Mouse (Mus musculus) CH12.LX (cell line): ENCODE measurements at regions not wholly inside any gene's neighbourhood (a gene's known extent, or its start where the extent isn't known, plus 50 kb on each side); places are given as distances from the start of the nearest gene placed in this dataset.

Experiments
- DNase-seq: peaks from one replicate; pipeline ENCODE4 v3.0.0-alpha.2; 2013; ENCODE audit errors: extremely low read depth
- H3K27ac ChIP-seq: 2 replicates; pipeline ENCODE4 v1.5.1; 2012; ENCODE audit warnings: low read depth, mild to moderate bottlenecking, control low read depth, moderate library complexity; ENCODE audit not compliant: insufficient read depth
- H3K27me3 ChIP-seq: replicated peaks from 2 replicates; pipeline ENCODE3; 2012; ENCODE audit warnings: inconsistent platforms
- H3K36me3 ChIP-seq, 2 experiments: replicated peaks in 1 of 2; 2 replicates each; pipeline versions ENCODE3 to v1.6.1; 2012; ENCODE audit warnings: inconsistent platforms in 1 of 2, low read length in 1 of 2, mild to moderate bottlenecking in 1 of 2, mixed read lengths in 1 of 2, moderate library complexity in 1 of 2; ENCODE audit not compliant: control insufficient read depth in 1 of 2, insufficient read depth in 1 of 2
- H3K4me1 ChIP-seq, 2 experiments: 2 replicates each; pipeline ENCODE4 v1.6.1; 2012; ENCODE audit warnings: inconsistent platforms in 1 of 2, moderate library complexity in 1 of 2; ENCODE audit not compliant: insufficient read depth in 2 of 2, control insufficient read depth in 1 of 2
- H3K4me2 ChIP-seq: 2 replicates; pipeline ENCODE4 v1.6.1; 2012; ENCODE audit warnings: low read depth, mild to moderate bottlenecking, control low read depth; ENCODE audit not compliant: poor library complexity, insufficient read depth, severe bottlenecking
- H3K4me3 ChIP-seq, 3 experiments: fragments of 150-350 bp in 1 of 3; sonication (generic) in 1 of 3; replicated peaks in 1 of 3; 2 replicates each; pipeline versions ENCODE3 to v1.5.1; 2011 to 2012; ENCODE audit warnings: low read depth in 2 of 3, low read length in 2 of 3, mild to moderate bottlenecking in 2 of 3, moderate library complexity in 2 of 3, control low read depth in 1 of 3, improper control_type of control experiment in 1 of 3, inconsistent platforms in 1 of 3, mixed read lengths in 1 of 3; ENCODE audit not compliant: poor library complexity in 1 of 3
- H3K79me2 ChIP-seq: replicated peaks from 2 replicates; pipeline ENCODE4 v1.6.1; 2012; ENCODE audit warnings: mild to moderate bottlenecking, moderate library complexity; ENCODE audit not compliant: control insufficient read depth, poor library complexity, insufficient read depth, severe bottlenecking; ENCODE audit errors: extremely low read depth
- H3K9ac ChIP-seq: 2 replicates; pipeline ENCODE4 v1.6.1; 2012; ENCODE audit warnings: low read depth, mild to moderate bottlenecking, control low read depth, moderate library complexity; ENCODE audit not compliant: insufficient read depth
- H3K9me3 ChIP-seq: replicated peaks from 2 replicates; pipeline ENCODE3; 2012; ENCODE audit warnings: low read length, inconsistent platforms, mixed read lengths
- BHLHE40 ChIP-seq: IDR thresholded peaks from 2 replicates; pipeline ENCODE4 v1.6.1; 2011; ENCODE audit warnings: mild to moderate bottlenecking, low read depth, low read length, improper control_type of control experiment
- CHD1 ChIP-seq: IDR thresholded peaks from 2 replicates; pipeline ENCODE4 v1.6.1; 2012; ENCODE audit warnings: low read depth, low read length, improper control_type of control experiment, inconsistent platforms
- CTCF ChIP-seq, 2 experiments: IDR thresholded peaks in 1 of 2; conservative IDR thresholded peaks in 1 of 2; 2 replicates each; pipeline ENCODE4 v1.5.1; 2011 to 2012; ENCODE audit warnings: low read depth in 2 of 2, low read length in 2 of 2, improper control_type of control experiment in 1 of 2, inconsistent platforms in 1 of 2, mild to moderate bottlenecking in 1 of 2, moderate library complexity in 1 of 2
- E2F4 ChIP-seq: IDR thresholded peaks from 2 replicates; pipeline ENCODE4 v1.6.1; 2011; ENCODE audit warnings: low read depth, low read length, improper control_type of control experiment; ENCODE audit not compliant: insufficient replicate concordance
- ELF1 ChIP-seq: IDR thresholded peaks from 2 replicates; pipeline ENCODE4 v1.6.1; 2014; ENCODE audit warnings: low read depth, mild to moderate bottlenecking, inconsistent platforms, low read length, improper control_type of control experiment
- EP300 ChIP-seq: IDR thresholded peaks from 2 replicates; pipeline ENCODE4 v1.6.1; 2011; ENCODE audit warnings: low read length, improper control_type of control experiment
- ETS1 ChIP-seq: conservative IDR thresholded peaks from 2 replicates; pipeline ENCODE4 v1.6.1; 2012; ENCODE audit warnings: low read depth, mild to moderate bottlenecking, inconsistent platforms, low read length, improper control_type of control experiment, moderate library complexity
- GABPA ChIP-seq: IDR thresholded peaks from 2 replicates; pipeline ENCODE4 v1.6.1; 2012; ENCODE audit warnings: low read depth, low read length, improper control_type of control experiment, inconsistent platforms; ENCODE audit not compliant: insufficient replicate concordance
- HCFC1 ChIP-seq: IDR thresholded peaks from 2 replicates; pipeline ENCODE4 v1.6.1; 2012; ENCODE audit warnings: low read depth, mild to moderate bottlenecking, inconsistent platforms, low read length, improper control_type of control experiment
- JUN ChIP-seq: IDR thresholded peaks from 2 replicates; pipeline ENCODE4 v1.6.1; 2011; ENCODE audit warnings: low read depth, mild to moderate bottlenecking, low read length, improper control_type of control experiment, moderate library complexity; ENCODE audit not compliant: insufficient read depth
- JUND ChIP-seq: conservative IDR thresholded peaks from 2 replicates; pipeline ENCODE4 v1.6.1; 2011; ENCODE audit warnings: low read depth, low read length, improper control_type of control experiment
- KAT2A ChIP-seq: IDR thresholded peaks from 2 replicates; pipeline ENCODE4 v1.6.1; 2012; ENCODE audit warnings: low read length, improper control_type of control experiment, inconsistent platforms; ENCODE audit not compliant: insufficient replicate concordance
- MAFK ChIP-seq: IDR thresholded peaks from 2 replicates; pipeline ENCODE4 v1.6.1; 2011; ENCODE audit warnings: low read length, improper control_type of control experiment; ENCODE audit not compliant: insufficient replicate concordance
- MAX ChIP-seq: IDR thresholded peaks from 2 replicates; pipeline ENCODE4 v1.6.1; 2011; ENCODE audit warnings: low read length, improper control_type of control experiment
- MAZ ChIP-seq: IDR thresholded peaks from 2 replicates; pipeline ENCODE4 v1.6.1; 2012; ENCODE audit warnings: low read depth, mild to moderate bottlenecking, inconsistent platforms, low read length, improper control_type of control experiment, moderate library complexity
- MXI1 ChIP-seq: IDR thresholded peaks from 2 replicates; pipeline ENCODE4 v1.6.1; 2011; ENCODE audit warnings: mild to moderate bottlenecking, low read depth, low read length, improper control_type of control experiment
- MYC ChIP-seq: IDR thresholded peaks from 2 replicates; pipeline ENCODE4 v1.6.1; 2011; ENCODE audit warnings: low read depth, mild to moderate bottlenecking, improper control_type of control experiment, low read length
- NELFE ChIP-seq: IDR thresholded peaks from 2 replicates; pipeline ENCODE4 v1.6.1; 2011; ENCODE audit warnings: low read depth, low read length, improper control_type of control experiment
- NRF1 ChIP-seq: IDR thresholded peaks from 2 replicates; pipeline ENCODE4 v1.6.1; 2014; ENCODE audit warnings: low read depth, mild to moderate bottlenecking, inconsistent platforms, low read length, improper control_type of control experiment, moderate library complexity
- POLR2A ChIP-seq: IDR thresholded peaks from 2 replicates; pipeline ENCODE4 v1.6.1; 2011; ENCODE audit warnings: low read depth, mild to moderate bottlenecking, improper control_type of control experiment, low read length
- POLR2AphosphoS2 ChIP-seq: IDR thresholded peaks from 2 replicates; pipeline ENCODE4 v1.6.1; 2011; ENCODE audit warnings: low read depth, low read length, improper control_type of control experiment
- RAD21 ChIP-seq: IDR thresholded peaks from 2 replicates; pipeline ENCODE4 v1.6.1; 2011; ENCODE audit warnings: low read depth, mild to moderate bottlenecking, low read length, improper control_type of control experiment, moderate library complexity
- SMC3 ChIP-seq: IDR thresholded peaks from 2 replicates; pipeline ENCODE4 v1.6.1; 2011; ENCODE audit warnings: low read depth, low read length, improper control_type of control experiment
- TBP ChIP-seq: conservative IDR thresholded peaks from 2 replicates; pipeline ENCODE4 v1.6.1; 2011; ENCODE audit warnings: low read depth, low read length, improper control_type of control experiment
- TCF12 ChIP-seq: IDR thresholded peaks from 2 replicates; pipeline ENCODE4 v1.6.1; 2014; ENCODE audit warnings: low read depth, mild to moderate bottlenecking, inconsistent platforms, low read length, improper control_type of control experiment
- UBTF ChIP-seq: IDR thresholded peaks from 2 replicates; pipeline ENCODE4 v1.6.1; 2012; ENCODE audit warnings: low read depth, mild to moderate bottlenecking, inconsistent platforms, low read length, improper control_type of control experiment, moderate library complexity
- USF2 ChIP-seq: conservative IDR thresholded peaks from 2 replicates; pipeline ENCODE4 v1.6.1; 2011; ENCODE audit warnings: low read depth, low read length, improper control_type of control experiment
- ZC3H11A ChIP-seq: IDR thresholded peaks from 2 replicates; pipeline ENCODE4 v1.6.1; 2012; ENCODE audit warnings: low read depth, mild to moderate bottlenecking, inconsistent platforms, low read length, improper control_type of control experiment
- ZKSCAN1 ChIP-seq: IDR thresholded peaks from 2 replicates; pipeline ENCODE4 v1.6.1; 2012; ENCODE audit warnings: low read depth, inconsistent platforms, low read length, improper control_type of control experiment, borderline replicate concordance
- ZNF384 ChIP-seq: IDR thresholded peaks from 2 replicates; pipeline ENCODE4 v1.6.1; 2012; ENCODE audit warnings: low read depth, low read length, improper control_type of control experiment, inconsistent platforms
- dilution Hi-C: fragments of 300-500 bp; cut with MboI; formaldehyde crosslinking; loops from 2 replicates; pipeline ENCODE4 v1.14.3; 2020; ENCODE audit warnings: low sequenced_read_pairs; ENCODE audit not compliant: extremely low pct_unique_long_range_greater_than_20kb, extremely low pct_ligation_motif_present
- in situ Hi-C: fragments of 300-500 bp; cut with MboI; formaldehyde crosslinking; loops from 3 replicates; pipeline ENCODE4 v1.14.3; 2019; ENCODE audit warnings: low sequenced_read_pairs, low pct_ligation_motif_present, low pct_unique_long_range_greater_than_20kb, mixed read lengths

- Histone ChIP-seq H3K4me1 (no peaks in the 10 kb centered on the region), H3K4me2 (no peak overlapping the region), H3K36me3 (no peaks in the 10 kb centered on the region), H3K4me3 (no peak overlapping the region)
- dilution Hi-C loops = no loop called here
- DNase-seq = no peak
- no peak for TF ChIP-seq JUND
- TF ChIP-seq KAT2A = no peak
- TF ChIP-seq MAX = no peak
- no peak for TF ChIP-seq CTCF (conservative IDR thresholded peaks at IDR 0.05 in 1 of 2, IDR thresholded peaks at IDR 0.05 in 1 of 2; ENCODE audit: low read depth in 2 of 2, low read length in 2 of 2)
- TF ChIP-seq BHLHE40 = no peak
- no peak for TF ChIP-seq SMC3
- TF ChIP-seq MAZ = no peak
- TF ChIP-seq ZKSCAN1 = no peak
- TF ChIP-seq NRF1 = no peak
- no peak for TF ChIP-seq TCF12
- TF ChIP-seq TBP = no peak
- TF ChIP-seq E2F4 = no peak
- no peak for TF ChIP-seq ETS1
- no peak for TF ChIP-seq HCFC1
- no peak for TF ChIP-seq ZNF384
- no peak for TF ChIP-seq MXI1
- TF ChIP-seq NELFE = no peak
- TF ChIP-seq, all 38 proteins: peak for 0
- in situ Hi-C loops = no loop called here
- no peak overlapping the region for H3K27ac ChIP-seq
- H3K9ac ChIP-seq = no peak overlapping the region
- no peaks in the 10 kb centered on the region for H3K9me3 ChIP-seq
- H3K27me3 ChIP-seq = no peaks in the 10 kb centered on the region
- no peaks in the 10 kb centered on the region for H3K79me2 ChIP-seq
These were observed 160.4 kb downstream of the C1d start for GRCm38 (mm10) chr11:17417656-17418289.

- no peak for TF ChIP-seq GABPA
- no peak for TF ChIP-seq EP300
- no peak for TF ChIP-seq UBTF
- TF ChIP-seq USF2 = no peak
- TF ChIP-seq RAD21 = no peak
- no peak for TF ChIP-seq JUND
- TF ChIP-seq ELF1 = no peak
- no peak for TF ChIP-seq NELFE
- TF ChIP-seq MYC = no peak
- TF ChIP-seq CHD1 = no peak
- no peak for TF ChIP-seq ZC3H11A
- TF ChIP-seq JUN = no peak
- TF ChIP-seq BHLHE40 = no peak
- no peak for TF ChIP-seq MAFK
- TF ChIP-seq SMC3 = no peak
- no peak for TF ChIP-seq TBP
- TF ChIP-seq POLR2A = no peak
- TF ChIP-seq POLR2AphosphoS2 = no peak
- no peak for TF ChIP-seq ZKSCAN1
- no peak for TF ChIP-seq KAT2A
- H3K36me3 ChIP-seq = no peaks in the 10 kb centered on the region
- H3K4me3 ChIP-seq = no peak overlapping the region
- no peak for DNase-seq
- no peaks in the 10 kb centered on the region for H3K4me1 ChIP-seq
- no peaks in the 10 kb centered on the region for H3K79me2 ChIP-seq
- no peaks in the 10 kb centered on the region for H3K27me3 ChIP-seq
- no peak overlapping the region for H3K4me2 ChIP-seq
- no peaks in the 10 kb centered on the region for H3K9me3 ChIP-seq
- in situ Hi-C loops (no loop called here), dilution Hi-C loops (no loop called here)
- H3K9ac ChIP-seq = no peak overlapping the region
- no peak overlapping the region for H3K27ac ChIP-seq
These were observed 184.8 kb downstream of the C1d start for GRCm38 (mm10) chr11:17442133-17442532.
